ENCODE assay signal across 8 mouse cellular contexts in the genomic region with DNA sequence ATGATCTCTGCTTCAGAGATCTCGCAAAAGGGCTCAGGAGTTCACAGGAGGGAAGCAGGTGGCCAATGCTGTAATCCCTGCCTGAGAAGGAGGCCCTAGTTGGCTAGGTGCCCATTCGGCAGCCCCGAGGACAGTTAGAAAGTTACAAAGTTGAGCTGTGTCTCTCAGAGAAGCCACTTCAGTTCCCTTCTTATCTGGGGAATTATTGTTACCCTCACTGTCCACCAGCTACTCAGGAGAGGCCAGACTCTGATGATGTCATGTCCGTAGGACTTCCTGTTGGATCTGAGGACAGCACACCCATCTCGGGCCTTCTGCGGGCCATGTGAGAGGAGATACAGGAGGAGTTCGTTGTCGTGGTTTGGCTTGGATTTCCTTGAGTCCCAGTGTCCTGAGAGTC. TPM values are rescaled to one million over a fixed set of nuclear protein-coding genes. Genes with fewer than 3 reads are reported as not detected.
A peak's percentile ranks its signal among the peaks of the same experiment; 100 is the strongest.
DNase-seq lines count a peak whose midpoint lies in the region; ATAC-seq lines count a peak whose summit lies in the region.

No protein-coding gene starts in this region.

- H3K4me1 ChIP-seq in liver, embryonic 11.5 days (replicated peaks; ENCODE audit: control insufficient read depth, insufficient read depth, low read length) = peaks cover 22% of the 10 kb centered on the region

- DNase-seq in cerebellum, adult 11-12 months = peak; percentile 68
- DNase-seq in 416B (ENCODE audit: low read depth) = peak; percentile 86
- DNase-seq in heart, adult 8-10 months (ENCODE audit: low spot score) = peak; percentile 66
- no peak for DNase-seq in liver, embryonic 11.5 days (ENCODE audit: low spot score)
- DNase-seq in gastrocnemius, adult 8-10 months (ENCODE audit: low spot score in 2 of 2) = no peak
- DNase-seq in urinary bladder, postnatal 25 days (ENCODE audit: low spot score) = no peak
- DNase-seq in spleen, adult 12 weeks (ENCODE audit: low spot score) = no peak

- WGBS in liver, embryonic 11.5 days = 39% methylated on average over 8 of the region's 8 CpGs

- H3K9ac ChIP-seq in liver, embryonic 11.5 days (ENCODE audit: low read depth, low read length) = no peak overlapping the region

- peak overlapping the region; percentile 10; the same call in 1 of the 2 replicates for H3K4me2 ChIP-seq in liver, embryonic 11.5 days

- no peaks in the 10 kb centered on the region for H3K9me3 ChIP-seq in liver, embryonic 11.5 days (ENCODE audit: control insufficient read depth, low read length)

- peak overlapping the region; percentile 3; the same call in 1 of the 2 replicates for H3K27ac ChIP-seq in liver, embryonic 11.5 days (ENCODE audit: low read depth, low read length)

- H3K36me3 ChIP-seq in liver, embryonic 11.5 days (ENCODE audit: control insufficient read depth, insufficient read depth, low read length) = no peaks in the 10 kb centered on the region

- no peaks in the 10 kb centered on the region for H3K27me3 ChIP-seq in liver, embryonic 11.5 days (replicated peaks; ENCODE audit: control insufficient read depth, insufficient read depth, low read length)

- no peak for ATAC-seq in cerebellum, adult (ENCODE audit: insufficient number of reproducible peaks, low FRiP score, low TSS enrichment)
- no peak for ATAC-seq in liver, embryonic 11.5 days (replicated peaks; ENCODE audit: low FRiP score)

- no peak overlapping the region for H3K4me3 ChIP-seq in liver, embryonic 11.5 days (ENCODE audit: low read depth, low read length)

RNA-seq across cellular contexts. Expression of gene Ttyh2, which starts 4.4 kb away (rescaled TPM):
- total RNA-seq in heart, adult 8-10 months (2022) = 1 to 10 TPM; 3.0 to 4.6 (median 3.4) TPM
- polyA plus RNA-seq in liver, embryonic 11.5 days (2014; fragmentation: Nextera tagmentation; extraction: Ambion mirVana) = 7.1 and 7.4 TPM in 2 replicates
- total RNA-seq in gastrocnemius, adult 8-10 months (2022) = 10 to 100 TPM; 17.6 to 20.2 (median 19.4) TPM

RNA-seq across cellular contexts. Expression of gene Rpl38, which starts 11.3 kb away (rescaled TPM):
- 100 to 1,000 TPM; 505 to 715 (median 618) TPM for total RNA-seq in heart, adult 8-10 months (2022)
- polyA plus RNA-seq in liver, embryonic 11.5 days (2014; fragmentation: Nextera tagmentation; extraction: Ambion mirVana) = 1,440 and 1,641 TPM in 2 replicates
- 100 to 1,000 TPM; 528 to 780 (median 621) TPM for total RNA-seq in gastrocnemius, adult 8-10 months (2022)

RNA-seq across cellular contexts. Expression of gene Dnaic2, which starts 47.6 kb away (rescaled TPM):
- total RNA-seq in heart, adult 8-10 months (2022) = under 1 TPM in 1 of 4 experiments, not detected in 3; 0.47 TPM
- polyA plus RNA-seq in liver, embryonic 11.5 days (2014; fragmentation: Nextera tagmentation; extraction: Ambion mirVana) = not detected in 2 replicates
- not detected for total RNA-seq in gastrocnemius, adult 8-10 months (2022)

Comparison
In these comparisons a context has a peak if more than half of its experiments do, and no peak if none do; other contexts are left out.
1. DNase-seq: peak in cerebellum, adult 11-12 months (single experiment), 416B (single experiment) and heart, adult 8-10 months (single experiment); none in liver, embryonic 11.5 days (single experiment), gastrocnemius, adult 8-10 months (0 of 2), urinary bladder, postnatal 25 days (single experiment) and spleen, adult 12 weeks (single experiment).